Mouse (Mus musculus) erythroblast, embryonic 14.5 days (primary cell): ENCODE measurements around the gene Slf2.

Experiments
- GATA1 ChIP-seq: IDR thresholded peaks from 2 replicates; pipeline ENCODE4 v1.6.1; 2012; ENCODE audit warnings: low read length, inconsistent platforms, mixed read lengths
- TAL1 ChIP-seq: IDR thresholded peaks from 3 replicates; pipeline ENCODE4 v1.6.1; 2012; ENCODE audit warnings: low read length, inconsistent platforms, mixed read lengths

- TF ChIP-seq GATA1 (no peak), TAL1 (no peak)
These were observed at the start of gene Slf2 for GRCm38 (mm10) chr19:44930744-44931453.
